Mouse (Mus musculus) right cerebral cortex, postnatal 36 days (tissue): Measurements from ENCODE around the gene Them5.

Experiments used
- DNase-seq, 2 experiments: peaks; one replicate each; pipeline ENCODE4 v3.0.0; 2022; ENCODE audit warnings: low spot score in 2 of 2, mixed read lengths in 1 of 2

Them5 gene

DNA sequence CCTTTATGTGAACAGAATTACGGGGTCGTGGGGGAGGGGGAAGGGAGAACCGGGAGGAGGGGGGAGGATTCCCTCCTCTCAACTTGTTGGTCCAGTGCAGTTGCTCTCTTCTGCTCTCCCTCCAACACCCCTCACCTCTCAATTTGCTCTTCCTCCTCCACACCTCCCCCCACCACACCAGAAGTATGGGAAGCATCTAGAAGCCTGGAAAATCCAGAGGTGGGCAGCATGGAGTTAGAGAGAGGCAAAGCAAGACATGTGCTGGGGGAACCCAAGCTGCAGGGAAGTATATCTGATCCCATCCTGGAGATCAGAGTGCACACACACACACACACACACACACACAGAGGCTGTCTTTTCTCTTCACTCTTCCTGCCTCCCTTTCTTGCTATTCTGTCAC, 30.1 kb downstream of the Them5 start:
- DNase-seq: no peak

DNA sequence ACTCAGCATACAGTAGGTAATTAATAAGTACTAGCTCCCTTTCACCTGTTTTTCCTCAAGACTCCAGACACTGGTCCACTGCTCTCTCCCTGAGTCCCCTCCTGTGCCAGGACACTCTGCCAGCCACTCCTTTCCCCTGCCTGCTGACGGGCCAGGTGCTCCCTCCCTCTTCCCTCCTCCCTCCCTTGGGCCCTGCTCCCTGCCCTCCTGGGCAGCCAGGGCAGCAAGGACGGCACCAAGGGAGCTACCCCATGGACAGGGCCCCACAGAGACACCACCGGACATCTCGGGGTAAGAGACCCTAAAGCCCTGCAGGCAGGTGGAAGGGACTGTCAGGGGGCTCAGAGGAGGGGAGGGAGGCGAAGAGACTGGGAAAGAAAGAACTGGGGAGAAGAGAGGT, 30.7 kb downstream of the Them5 start, which contains the start of gene Rorc:
Gene Rorc, plus strand, starts transcription at position 154 of the 400 bp plus-strand sequence.
- DNase-seq: no peak

DNA sequence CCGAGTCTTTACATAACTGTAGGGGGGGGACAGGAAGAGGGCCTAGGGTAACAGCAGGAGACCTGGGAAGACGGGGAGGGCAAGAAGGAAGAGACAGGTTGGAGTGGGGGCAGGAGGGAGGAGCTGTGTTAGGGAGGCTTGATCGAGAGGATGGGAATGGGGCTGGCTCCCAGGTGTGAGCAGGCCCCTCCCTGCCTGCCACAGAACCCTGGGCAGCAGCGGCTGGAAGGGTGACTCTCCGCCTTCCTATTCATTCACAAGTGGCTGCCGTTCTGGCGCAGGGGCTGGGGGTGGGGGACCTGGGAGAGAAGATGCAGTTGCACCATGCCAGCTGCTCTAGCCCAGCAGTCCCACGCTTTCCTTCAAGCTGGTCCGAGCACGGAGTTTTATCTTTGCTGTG, 31.2 kb downstream of the Them5 start:
- DNase-seq: no peak

DNA sequence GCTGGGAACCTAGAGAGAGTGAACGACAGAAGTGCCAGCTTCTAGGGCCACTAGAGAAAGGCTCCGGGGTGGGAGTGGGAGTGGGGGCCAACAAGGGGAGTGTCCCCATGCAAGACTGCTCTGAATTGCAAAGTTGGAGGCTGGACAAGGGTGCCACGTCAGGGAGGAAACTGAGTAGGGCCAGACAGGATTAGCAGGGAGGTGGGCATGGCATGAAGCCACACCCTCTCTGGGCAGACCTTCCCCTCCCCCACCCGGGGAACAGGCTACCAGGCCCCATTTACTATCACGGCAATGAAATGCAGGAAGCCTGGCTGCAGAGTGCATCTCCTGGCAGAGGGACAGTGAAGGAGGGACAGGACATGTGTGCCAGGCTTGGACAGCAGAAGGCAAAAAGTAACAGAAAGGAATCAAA, 31.7 kb downstream of the Them5 start:
- no peak for DNase-seq

DNA sequence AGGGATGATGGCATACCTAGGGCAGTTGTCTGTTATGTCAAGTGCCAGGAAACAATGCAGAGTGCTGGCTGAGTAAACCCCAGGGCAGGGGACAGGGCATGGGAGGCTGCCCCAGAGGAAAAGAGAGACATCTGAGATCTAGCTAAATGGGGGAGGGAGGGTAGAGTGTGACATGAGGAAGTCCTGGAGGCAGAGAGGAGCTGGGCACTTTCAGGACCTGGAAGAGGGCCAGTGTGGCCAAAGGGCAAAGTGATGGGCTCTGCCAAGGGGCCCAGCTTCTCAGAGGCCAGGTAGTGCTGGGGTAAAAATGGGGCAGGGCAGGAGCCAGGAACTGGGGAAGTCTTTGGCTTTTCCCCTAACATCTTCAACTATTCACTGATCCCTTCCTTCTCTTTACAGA, 32.7 kb downstream of the Them5 start:
- no peak for DNase-seq

DNA sequence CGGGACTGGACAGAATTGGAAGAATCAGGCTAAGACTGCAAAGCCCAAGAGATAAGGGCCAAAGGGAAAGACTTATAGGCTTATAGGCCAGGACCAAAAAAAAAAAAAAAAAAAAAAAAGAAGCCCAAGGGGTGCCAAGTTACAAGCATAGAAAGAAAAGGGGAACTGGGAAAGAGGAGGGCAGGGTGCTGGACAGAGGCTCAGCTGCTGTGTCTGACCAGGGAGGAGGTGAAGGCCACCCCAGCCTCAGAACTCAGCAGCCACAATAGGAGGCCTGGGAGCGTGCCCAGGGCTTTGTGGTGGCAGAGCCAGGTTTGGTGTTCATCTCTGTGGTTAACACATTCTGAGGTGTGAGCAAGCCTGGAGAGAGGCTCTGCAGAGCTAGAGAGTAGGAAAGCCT, 33.2 kb downstream of the Them5 start:
- no peak for DNase-seq

DNA sequence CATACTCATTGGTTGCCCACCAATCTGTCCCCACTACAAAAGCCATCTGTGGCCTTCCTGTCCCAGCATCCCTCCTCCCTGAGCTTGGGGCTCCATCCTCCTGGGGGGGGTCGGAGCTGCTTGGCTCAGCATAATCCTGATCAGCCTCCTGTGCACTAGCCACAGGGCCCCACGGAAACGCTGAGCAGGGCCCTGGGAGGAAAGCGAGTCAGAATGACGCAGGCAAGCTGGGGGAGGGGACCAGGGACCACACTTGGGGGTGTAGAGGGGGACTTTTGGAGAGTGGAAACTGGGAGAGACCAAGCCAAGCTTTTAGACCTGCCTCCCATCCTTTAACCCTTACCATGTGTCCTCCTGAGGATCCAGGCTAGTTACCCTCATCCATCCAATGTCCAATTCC, 34.0 kb downstream of the Them5 start:
- DNase-seq: no peak

DNA sequence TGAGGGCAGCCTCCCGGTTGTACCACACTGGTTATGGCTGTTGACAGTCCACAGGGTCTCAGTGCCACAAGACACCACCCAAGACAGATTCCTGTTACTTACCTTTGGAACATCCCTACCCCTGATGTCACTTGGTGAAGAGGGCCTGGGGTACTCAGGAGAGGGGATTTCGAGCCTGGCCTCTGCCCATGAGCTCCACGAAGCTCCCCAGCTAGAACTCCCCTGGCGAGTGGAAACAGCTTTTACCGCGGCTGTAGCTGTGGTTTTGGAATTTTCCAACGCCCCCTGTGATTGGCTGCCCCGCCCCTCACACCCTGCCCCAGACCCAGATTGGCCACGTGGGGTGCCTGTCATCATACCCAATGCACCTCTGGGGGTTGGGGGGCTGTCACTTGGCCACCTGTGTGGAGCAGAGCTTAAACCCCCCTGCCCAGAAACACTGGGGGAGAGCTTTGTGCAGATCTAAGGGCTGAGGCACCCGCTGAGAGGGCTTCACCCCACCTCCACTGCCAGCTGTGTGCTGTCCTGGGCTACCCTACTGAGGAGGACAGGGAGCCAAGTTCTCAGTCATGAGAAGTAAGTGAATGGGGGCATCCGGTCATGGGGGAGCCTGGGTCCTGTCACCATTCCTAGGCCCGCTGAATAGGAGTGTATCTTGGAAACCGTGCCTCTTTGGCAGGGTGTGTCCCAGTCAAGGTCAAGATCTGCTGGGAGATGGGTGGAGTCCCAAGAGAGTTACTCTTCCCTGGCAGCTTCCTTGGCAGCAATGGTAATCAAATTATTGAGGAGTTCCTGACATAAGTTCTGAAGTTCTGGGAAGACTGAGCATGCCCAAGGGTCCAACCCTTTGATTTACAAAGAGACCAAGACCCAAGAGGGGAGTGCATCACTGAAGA, 35.4 kb downstream of the Them5 start:
- DNase-seq: no peak

DNA sequence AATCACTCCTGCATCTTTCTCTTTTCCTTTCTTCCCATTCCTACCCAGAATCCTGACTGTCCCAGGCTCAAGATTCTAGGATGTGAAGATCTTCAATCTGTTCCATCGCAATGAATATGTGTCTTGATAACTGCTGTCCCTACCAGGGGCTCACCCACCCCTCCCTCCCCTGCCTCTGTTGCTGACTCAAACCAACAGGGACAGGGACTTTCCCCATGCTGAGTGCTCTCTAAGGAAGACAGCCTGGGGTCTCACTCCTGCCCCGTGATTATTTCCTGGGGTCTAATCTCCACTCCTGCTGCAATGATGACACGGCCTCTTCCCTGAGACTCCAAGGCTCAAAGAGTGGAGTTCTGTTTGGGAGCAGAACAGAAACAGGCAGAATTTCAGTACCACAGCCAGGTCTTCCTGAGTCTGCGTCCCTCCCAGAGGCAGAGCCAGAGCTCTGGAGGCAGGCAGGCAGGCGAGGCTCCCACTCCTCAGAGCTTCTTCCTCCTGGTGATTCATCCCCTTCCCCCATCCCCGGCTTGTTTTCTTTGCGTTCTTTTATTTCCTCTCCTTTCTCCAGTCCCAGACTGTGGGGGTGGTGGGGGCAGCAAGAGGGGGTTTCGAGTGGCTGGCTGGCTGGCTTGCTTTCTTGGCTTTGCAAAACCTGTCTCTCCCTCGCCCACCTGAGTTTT, 38.1 kb downstream of the Them5 start:
- no peak for DNase-seq

DNA sequence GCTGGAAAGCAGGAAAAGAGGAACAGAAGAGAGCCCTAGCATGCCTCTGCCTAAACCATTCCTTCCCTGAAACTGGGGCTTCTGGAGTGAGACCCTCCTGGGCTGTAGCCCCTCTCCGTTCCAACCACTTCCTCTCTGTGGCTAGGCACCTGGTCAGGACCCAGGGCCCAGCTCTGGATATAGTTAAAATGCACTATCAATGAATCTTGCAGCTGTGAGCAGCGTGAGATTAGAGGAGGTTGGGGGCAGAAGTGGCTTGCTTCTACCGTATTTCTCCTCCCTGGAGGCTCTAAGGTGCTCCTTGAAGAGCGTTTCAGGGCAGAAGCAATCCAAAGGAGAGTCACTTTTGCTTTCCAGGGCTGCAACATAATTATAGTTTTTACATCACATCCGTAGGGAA, 40.4 kb downstream of the Them5 start:
- DNase-seq: no peak

DNA sequence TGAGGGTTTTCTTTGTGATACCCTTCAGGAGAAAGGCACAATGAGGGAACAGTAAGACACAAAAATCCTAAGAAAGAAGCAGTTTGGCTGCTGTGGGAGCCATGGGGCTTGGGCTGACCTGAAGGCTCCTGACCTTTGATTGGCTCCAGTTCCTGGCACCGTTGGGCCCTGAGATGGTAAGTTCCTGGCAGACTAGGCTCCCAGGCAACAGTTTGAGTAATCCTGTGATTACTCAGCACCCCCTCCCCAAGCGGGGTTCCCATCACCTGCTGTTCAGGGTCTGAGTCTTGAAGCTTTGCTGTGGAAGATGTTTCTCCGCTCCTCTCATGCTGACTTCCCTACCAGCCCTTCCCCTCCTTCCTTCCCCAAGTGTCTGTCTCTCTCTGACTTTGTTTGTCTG, 41.6 kb downstream of the Them5 start:
- DNase-seq: no peak

DNA sequence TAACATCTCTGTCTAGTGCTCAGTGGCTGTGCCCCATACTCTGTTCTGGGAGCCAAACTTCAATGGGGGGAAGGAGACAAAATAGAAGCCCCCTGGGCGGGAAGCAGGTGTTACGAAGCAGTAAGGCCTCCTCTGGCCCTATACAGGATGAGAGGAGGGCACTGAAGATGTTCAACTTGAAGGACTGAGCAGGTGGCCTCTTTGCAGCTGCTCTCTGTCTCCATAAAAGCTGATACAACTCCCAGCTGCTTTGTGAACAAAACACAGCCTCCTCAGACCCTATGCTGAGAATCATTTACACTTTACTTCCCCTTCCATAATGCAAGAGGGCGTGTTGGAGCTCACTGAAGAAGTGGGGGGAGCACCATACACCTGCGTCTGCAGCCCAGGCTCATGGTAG, 44.8 kb downstream of the Them5 start:
- no peak for DNase-seq

DNA sequence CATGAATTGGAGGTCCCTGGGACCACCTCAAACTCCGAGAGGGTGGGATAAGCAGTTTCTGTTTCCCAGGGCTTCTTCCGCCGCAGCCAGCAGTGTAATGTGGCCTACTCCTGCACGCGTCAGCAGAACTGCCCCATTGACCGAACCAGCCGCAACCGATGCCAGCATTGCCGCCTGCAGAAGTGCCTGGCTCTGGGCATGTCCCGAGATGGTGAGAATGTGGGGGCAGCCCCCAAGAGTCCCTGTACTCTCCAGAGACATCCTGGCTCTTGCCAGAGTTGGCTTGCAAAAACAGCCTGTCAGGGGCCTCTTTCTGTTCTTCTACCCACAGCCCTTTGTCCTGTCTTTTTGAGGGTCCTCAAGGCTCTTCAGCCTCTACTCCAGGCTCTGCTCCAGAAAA, 45.5 kb downstream of the Them5 start:
- DNase-seq: no peak

DNA sequence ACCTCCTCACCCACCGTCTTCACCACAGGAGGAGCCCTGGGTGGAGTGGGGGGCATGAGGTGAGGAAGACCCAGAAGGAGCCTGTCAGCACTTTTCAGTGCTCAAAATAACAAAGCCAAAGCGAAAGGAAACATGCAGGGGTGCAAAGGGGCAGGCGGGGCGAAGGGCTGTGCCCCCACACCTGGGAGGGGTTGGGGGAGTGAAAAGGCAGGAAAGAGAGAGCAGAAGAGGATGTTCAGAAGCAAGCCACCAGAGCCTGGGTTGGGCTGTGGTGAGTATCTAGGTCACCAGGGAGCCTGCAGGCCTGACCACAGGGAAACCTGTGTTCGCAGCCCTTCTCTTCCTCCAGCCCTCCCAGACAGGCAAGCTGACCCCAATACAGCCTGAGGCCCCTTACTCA, 46.1 kb downstream of the Them5 start:
- DNase-seq: no peak

DNA sequence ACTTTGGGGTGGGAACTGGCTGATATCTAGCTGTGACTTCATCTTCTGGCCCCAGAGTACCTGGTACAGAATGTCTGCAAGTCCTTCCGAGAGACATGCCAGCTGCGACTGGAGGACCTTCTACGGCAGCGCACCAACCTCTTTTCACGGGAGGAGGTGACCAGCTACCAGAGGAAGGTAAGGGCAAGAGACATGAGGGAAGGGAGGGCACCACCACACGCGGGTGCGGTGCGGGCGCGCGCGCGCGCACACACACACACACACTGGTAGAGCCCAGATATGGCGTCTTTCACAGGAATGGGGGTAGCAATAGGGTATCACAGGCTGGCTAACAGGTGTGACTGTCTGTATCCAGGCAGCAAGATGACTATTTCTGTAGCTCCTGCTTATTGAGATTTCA, 47.5 kb downstream of the Them5 start:
- no peak for DNase-seq

DNA sequence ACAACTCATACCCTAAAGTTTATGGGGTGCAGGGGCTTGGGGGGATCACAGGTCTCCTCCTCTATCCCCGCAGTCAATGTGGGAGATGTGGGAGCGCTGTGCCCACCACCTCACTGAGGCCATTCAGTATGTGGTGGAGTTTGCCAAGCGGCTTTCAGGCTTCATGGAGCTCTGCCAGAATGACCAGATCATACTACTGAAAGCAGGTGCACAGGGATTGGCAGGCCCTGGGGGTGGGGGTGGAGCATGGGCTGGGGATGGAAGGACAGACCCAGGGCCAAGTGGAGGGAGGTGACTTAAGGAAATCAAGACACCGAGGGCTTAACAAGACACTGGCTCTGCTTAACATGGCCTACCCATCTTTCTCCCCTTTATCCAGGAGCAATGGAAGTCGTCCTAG, 49.1 kb downstream of the Them5 start:
- DNase-seq: no peak

DNA sequence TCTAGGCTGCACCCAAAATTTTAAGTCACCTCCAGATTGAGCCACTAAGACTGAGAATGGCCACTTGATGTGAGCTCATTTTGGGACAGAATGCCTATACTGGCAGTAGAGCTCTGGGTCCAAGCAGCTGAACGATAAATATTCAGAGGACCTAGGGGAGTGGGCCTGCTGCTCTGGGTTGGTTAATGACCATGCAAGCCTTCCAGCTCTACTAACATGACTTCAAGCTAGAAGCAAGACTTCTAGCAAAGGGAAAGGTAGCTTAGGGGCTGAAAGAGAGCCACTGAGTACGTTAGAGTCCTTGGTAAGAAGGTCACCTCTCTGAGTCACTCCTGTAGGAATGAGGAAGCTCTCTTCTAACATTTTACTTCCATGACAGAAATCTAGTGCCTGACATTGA, 50.2 kb downstream of the Them5 start:
- DNase-seq: no peak

DNA sequence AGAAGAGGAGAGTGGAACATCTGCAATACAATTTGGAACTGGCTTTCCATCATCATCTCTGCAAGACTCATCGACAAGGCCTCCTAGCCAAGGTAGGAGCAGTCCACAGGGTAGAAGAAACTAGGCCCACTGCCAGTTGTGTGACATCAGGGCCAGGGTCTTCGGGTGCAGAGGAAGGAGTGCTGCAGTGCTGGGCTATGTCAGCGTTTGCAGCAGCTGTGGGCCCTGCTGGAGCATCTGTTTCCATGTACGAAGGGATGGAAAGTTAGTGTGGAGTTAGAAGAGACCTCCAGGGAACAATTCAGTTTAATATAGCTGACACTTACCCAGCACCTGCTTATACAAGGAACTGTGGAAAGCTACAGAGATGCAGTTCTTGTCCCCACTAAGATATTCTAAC, 51.1 kb downstream of the Them5 start:
- DNase-seq: no peak

DNA sequence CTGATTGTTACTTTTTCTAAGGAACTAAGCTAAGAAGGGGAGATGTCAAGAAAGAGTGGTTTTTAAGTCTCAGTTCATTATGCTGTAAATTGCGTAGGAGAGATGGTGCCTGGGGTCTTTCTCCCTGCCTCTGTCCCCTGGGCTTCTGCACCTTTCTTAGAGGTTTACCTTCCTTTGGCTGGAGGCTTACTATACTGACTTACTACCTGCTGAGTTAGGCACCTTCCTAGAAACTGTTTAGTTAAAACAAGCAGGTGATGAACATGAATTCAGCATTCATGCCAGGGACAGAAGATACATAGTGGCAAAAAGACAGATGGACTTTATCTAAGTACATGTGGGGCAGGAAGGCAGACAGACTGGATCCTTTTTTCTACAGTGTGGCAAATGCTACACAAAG, 54.4 kb downstream of the Them5 start:
- no peak for DNase-seq

DNA sequence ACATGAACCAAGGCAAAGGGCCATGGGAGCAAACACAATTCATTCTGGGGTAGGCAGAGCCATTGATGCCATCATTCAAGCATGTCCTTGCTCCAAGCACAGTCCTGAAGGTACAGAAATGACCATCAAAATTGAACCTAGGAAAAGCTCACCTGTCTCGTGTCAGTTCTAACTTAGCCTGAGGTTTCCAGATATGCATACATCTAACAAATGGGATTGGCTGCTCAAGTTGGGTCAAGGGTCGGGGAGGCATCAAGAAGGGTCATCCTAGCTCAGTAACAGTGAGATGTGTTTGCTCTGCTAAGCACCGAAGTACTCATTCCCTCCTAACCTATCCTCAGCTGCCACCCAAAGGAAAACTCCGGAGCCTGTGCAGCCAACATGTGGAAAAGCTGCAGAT, 55.0 kb downstream of the Them5 start:
- DNase-seq: no peak
